Mouse (Mus musculus) adrenal gland, postnatal 10 days (tissue): ENCODE measurements at regions not wholly inside any gene's neighbourhood (a gene's known extent, or its start where the extent isn't known, plus 50 kb on each side); places are given as distances from the start of the nearest gene placed in this dataset.

Source experiments
- DNase-seq: peaks from one replicate; pipeline ENCODE4 v3.0.0; 2021; ENCODE audit warnings: mixed read lengths

DNA sequence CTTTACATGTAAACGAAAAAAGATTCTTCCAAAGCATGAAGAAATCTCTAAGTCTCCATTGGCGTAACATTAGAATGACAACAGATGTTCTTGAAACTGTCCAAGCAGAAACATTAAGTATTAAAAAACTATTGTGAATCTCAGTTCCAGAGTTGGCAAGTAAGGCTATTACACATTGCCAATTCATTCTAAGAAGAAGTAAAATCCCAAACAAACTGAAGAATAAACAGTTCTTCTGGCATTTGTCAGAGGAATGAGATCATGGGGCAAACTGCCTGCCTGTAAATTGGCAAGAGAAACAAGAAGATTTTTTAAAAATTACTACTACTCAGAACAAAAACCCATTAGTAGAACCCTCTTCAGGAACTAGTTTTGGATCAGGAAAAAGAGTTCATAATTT, 680.1 kb downstream of the Nova1 start:
- DNase-seq: peak; percentile 4

- DNase-seq: no peak
Measured at GRCm38 (mm10) chr12:46125867-46126266, 692.9 kb downstream of the Nova1 start.

DNA sequence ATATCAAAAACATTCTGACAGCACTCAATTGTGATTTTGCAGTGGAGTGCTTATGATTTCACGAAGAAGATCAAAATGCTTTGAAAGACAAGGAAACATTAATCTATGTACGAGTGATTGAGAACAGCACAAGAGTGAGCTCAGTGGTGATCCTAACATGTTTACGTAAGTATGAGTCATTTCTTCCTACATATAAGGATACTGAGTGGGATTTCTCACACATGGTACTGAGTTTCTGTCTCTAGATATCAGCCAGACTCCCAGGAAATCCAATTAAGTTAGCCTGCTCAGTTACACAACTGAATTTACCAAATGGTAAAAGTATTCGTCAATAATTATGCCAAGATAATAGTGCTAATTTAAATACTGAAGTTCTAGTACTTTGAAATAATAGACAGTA, 707.4 kb downstream of the Nova1 start:
- no peak for DNase-seq

DNA sequence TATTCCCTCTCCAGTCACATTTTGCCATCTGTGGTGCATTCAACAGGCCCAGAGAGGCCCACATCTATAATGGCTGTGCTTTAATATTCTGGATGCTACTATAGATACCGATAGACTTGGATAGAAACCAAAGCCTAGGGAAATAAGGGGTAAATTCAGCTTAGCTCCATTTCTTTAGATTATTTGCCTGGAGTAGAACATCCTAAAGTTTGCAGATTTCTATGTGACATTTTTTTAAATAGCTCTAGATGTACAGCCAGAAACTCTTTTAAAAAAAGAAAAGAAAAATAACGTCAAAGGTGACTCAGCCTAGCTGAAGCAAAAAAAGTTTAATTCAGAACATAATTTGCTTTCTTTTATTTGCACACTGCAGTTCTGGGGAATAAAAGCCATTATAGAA, 735.4 kb downstream of the Nova1 start:
- DNase-seq: no peak

- DNase-seq: no peak
Measured at GRCm38 (mm10) chr12:46075789-46076217, 742.9 kb downstream of the Nova1 start.

- DNase-seq: no peak
Measured at GRCm38 (mm10) chr12:46075355-46075754, 743.4 kb downstream of the Nova1 start.

DNA sequence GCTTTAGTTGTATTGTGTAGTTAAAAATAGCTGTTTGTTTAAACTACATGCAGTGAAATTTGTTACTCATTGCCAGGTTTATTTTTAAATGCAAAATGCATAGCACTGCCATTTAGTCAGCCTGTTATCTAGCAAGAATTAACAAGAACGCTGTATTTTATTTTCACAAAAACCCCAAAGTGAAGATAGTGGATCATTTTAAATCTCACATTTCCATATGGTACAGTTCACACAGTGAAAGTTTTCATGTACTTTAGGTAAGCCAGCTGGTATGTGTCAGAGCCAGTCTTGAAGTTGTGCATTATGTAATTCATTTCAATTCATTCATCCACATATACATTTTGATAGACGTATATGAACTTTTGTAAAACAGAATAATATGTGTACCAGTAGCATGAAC, 751.8 kb downstream of the Nova1 start:
- DNase-seq: no peak

GRCm38 (mm10) chr12:46040626-46041025, 778.1 kb downstream of the Nova1 start:
- no peak for DNase-seq

GRCm38 (mm10) chr12:46040216-46040615, 778.5 kb downstream of the Nova1 start:
- no peak for DNase-seq

DNA sequence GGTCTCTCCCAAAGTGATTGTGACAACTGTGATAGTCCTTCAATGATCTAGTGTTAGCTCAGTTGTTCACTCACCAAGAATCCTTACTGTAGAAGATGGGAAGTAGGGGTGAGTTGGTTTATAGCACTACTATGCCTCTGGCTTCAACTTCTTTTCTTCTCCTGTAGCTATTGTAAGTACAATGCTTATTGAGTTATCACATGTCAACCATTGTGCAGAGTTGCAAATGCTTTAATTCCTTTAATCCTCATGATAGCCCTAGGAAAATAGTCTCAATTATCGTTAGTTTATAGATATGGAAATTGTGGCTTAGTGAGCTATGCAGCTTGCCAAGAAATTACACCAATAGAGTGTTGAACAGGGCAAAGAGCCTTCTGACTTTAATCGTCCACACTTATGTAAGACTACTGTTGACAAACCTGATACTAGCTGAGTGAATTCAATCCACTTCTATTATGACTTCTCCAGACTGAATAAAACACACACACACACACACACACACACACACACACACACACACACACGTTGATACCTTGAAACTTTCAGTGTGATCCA, 782.1 kb downstream of the Nova1 start:
- DNase-seq: no peak

- no peak for DNase-seq
Measured at GRCm38 (mm10) chr12:46025266-46025665, 793.5 kb downstream of the Nova1 start.

DNA sequence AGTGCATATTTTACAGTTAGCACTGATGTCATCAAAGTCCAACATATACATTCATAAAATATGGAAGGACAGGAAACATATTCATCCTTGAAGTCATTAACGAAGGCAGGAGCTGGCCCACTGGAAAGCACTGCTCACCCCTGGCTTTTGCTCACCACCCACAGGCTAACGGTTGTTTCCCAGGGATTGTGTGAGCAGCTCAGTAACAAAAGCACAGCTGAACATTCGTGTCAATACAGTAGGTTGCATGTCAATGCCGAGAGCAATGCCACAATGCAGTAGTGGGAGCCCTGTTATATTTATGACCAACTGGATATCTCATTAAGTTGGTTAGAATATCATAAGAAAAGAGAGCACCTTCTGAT, 797.2 kb downstream of the Nova1 start:
- DNase-seq: no peak

DNA sequence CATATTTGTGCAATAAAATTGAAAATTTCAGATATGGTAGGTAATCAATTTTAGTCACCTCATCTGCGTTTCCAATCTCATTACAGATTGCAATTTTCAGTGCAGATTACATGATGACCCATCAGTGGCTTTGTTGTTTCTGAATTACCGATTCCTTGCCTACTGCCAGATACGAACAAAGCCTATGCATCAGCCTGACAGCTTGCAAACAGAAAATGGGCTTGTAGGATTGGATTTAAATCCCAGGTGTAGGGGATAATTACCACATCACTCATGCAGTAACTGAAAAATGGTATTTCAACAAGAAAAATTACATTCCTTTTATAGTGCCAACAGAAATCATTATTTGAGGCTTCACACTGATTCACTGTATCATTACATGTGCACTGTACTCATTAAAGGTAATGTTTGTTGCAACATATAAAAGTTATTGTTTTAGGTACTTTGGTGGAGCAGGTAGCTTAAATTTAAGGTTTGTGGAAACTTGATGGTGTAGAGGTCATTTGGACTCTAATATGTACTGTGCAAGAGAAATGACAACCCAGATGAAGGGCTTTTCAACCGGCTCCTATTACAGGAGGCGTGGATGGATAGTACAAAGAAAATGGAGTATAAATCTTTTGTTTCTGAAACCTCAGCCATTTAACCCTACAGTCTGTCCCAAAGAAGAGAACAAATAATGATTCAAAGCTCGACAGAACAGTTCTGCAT, 797.7 kb downstream of the Nova1 start:
- DNase-seq: no peak

GRCm38 (mm10) chr12:45977691-45978414, 840.9 kb downstream of the Nova1 start:
- DNase-seq: no peak

DNA sequence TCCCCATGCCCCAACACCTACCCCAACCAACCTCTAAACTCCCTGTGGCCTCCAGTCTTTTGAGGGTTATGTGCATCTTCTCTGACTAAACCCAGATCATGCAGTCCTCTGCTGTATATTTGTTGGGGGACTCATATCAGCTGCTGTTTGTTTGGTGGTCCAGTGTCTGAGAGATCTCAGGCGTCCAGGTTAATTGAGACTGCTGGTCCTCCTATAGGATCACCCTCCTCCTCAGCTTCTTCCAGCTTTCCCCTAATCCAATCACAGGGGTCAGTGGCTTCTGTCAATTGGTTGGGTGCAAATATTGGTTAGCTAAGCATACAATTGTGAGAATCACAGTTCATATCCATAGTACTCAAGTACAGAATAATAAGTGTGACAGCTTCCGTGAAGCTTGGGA, 842.9 kb downstream of the Nova1 start:
- DNase-seq: no peak

- no peak for DNase-seq
Measured at GRCm38 (mm10) chr12:45970472-45970871, 848.3 kb downstream of the Nova1 start.

DNA sequence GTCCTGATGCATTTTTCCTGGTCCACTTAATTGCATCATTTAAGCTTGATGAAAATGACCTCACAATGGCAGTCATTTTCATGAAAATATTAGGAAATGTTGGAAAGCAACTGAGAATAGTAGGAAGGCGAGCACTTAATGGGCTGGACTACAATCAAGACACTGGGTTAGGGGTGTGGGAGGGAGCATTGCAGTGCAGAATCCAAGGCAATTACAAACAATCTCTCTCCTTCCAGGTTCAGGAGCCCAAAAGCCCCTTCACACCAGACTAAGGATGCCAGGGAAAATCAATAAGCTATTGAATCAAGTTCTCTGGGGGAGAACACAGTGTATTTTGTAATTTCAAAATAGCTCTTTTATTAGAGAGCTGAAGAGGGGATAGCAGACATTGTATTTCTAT, 848.8 kb downstream of the Nova1 start:
- DNase-seq: no peak

- no peak for DNase-seq
Measured at GRCm38 (mm10) chr12:45946918-45947317, 871.8 kb downstream of the Nova1 start.

- DNase-seq: no peak
Measured at GRCm38 (mm10) chr12:45944464-45944863, 870.0 kb upstream of the Stxbp6 start.

GRCm38 (mm10) chr12:45942402-45942801, 867.9 kb upstream of the Stxbp6 start:
- DNase-seq: no peak

- DNase-seq: no peak
Measured at GRCm38 (mm10) chr12:45933388-45933787, 858.9 kb upstream of the Stxbp6 start.

- no peak for DNase-seq
Measured at GRCm38 (mm10) chr12:45932251-45932650, 857.7 kb upstream of the Stxbp6 start.

DNA sequence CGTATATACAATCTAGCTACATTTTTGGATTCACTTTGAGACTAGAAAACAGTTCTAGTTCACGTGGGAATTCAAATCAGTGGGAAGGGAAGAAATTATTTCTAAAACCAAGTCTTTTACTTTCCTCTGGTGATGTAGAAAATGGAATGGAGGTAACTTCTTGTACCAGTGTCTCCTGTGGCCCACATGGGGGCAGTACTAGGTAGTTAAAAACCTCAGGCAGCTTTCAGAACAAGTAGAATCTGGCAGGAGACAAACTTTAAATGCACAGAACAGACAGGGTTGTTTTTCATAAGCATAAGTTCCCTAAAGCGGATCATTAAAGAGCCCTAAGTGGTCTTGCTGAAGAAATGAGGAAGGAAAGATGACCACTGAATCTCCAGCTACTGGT, 855.2 kb upstream of the Stxbp6 start:
- DNase-seq: peak; percentile 25
